Mouse (Mus musculus): ENCODE data around the gene Lix1. TPM values are rescaled to one million over a fixed set of nuclear protein-coding genes. Genes with fewer than 3 reads are reported as not detected.

Gene Lix1
- polyA plus RNA-seq, 1 experiment from 2014 or later: 5.9 TPM

DNA sequence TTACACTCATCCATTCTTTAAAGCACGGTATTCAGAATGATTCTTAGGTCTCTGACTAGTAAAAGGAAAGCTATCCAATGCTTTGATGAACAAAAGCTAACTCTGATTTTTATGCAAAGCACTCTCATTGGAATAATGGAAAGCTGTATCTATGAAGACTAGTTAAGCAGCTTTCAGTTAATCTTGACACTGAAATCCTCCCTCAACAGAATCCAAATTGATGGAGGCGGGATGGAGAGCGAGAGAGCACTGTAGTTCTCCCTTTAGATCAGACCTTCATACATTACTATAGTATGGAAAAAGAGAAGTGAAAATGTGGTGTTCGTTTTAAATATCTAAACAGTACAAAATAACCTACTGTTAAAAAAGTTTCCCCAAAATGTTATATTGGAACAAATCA lies 31.2 kb downstream of the Lix1 start:
- H3K4me2 ChIP-seq (replicated peaks): no peak overlapping the region
- H3K9me3 ChIP-seq (ENCODE audit: control insufficient read depth, low read length): no peaks in the 10 kb centered on the region
- H3K27me3 ChIP-seq (ENCODE audit: control insufficient read depth, insufficient read depth, low read length): no peaks in the 10 kb centered on the region
- DNase-seq (ENCODE audit: low spot score) (no peak), ATAC-seq (ENCODE audit: low FRiP score) (no peak)
- H3K4me1 ChIP-seq (replicated peaks; ENCODE audit: control insufficient read depth, insufficient read depth, low read length): no peaks in the 10 kb centered on the region
- no peak overlapping the region for H3K4me3 ChIP-seq (replicated peaks; ENCODE audit: low read length)
- 64% methylated on average over 4 of the region's 4 CpGs for WGBS
- H3K27ac ChIP-seq: no peak overlapping the region
- H3K9ac ChIP-seq: no peak overlapping the region
- H3K36me3 ChIP-seq (replicated peaks; ENCODE audit: control insufficient read depth, insufficient read depth): no peaks in the 10 kb centered on the region

GRCm38 (mm10) chr17:17438576-17439191 lies 36.2 kb downstream of the Lix1 start:
- Histone ChIP-seq H3K27ac (no peak overlapping the region), H3K9ac (no peak overlapping the region), H3K27me3 (ENCODE audit: control insufficient read depth, insufficient read depth, low read length) (no peaks in the 10 kb centered on the region), H3K4me1 (replicated peaks; ENCODE audit: control insufficient read depth, insufficient read depth, low read length) (no peaks in the 10 kb centered on the region), H3K9me3 (ENCODE audit: control insufficient read depth, low read length) (no peaks in the 10 kb centered on the region), H3K4me3 (replicated peaks; ENCODE audit: low read length) (no peak overlapping the region), H3K36me3 (replicated peaks; ENCODE audit: control insufficient read depth, insufficient read depth) (no peaks in the 10 kb centered on the region), H3K4me2 (replicated peaks) (no peak overlapping the region)
- ATAC-seq (ENCODE audit: low FRiP score) (no peak), DNase-seq (ENCODE audit: low spot score) (no peak)

DNA sequence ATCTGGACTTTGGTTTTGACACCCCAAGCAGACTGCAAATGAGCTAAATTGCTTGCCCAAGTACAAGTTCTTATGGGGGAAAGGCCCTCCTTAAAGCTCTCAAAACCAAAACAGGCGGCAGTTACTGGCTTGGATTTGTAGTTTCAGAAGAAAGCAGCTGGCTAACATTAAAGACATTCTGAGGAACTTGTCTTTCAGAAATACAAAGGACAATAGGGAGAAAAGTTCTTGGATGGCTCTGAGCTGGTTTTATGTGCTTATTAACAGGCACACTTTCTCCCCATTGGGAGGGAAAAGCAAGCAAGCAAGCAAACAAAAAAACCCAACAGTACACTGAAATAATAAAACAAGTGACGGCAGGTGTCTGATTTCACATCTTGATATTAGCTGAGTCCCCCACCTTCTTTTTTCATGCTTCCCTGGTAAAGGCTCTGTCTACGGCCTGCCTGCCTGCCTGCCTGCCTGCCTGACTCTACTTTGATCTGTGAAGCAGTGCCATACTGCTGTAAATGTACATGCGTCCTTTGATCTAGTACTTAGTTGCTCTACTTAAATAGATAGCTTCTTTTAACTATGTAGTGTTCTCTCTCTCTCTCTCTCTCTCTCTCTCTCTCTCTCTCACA lies 39.5 kb downstream of the Lix1 start:
- Histone ChIP-seq H3K4me3 (replicated peaks; ENCODE audit: low read length) (no peak overlapping the region), H3K4me2 (replicated peaks) (no peak overlapping the region), H3K36me3 (replicated peaks; ENCODE audit: control insufficient read depth, insufficient read depth) (no peaks in the 10 kb centered on the region), H3K9ac (no peak overlapping the region), H3K27me3 (ENCODE audit: control insufficient read depth, insufficient read depth, low read length) (no peaks in the 10 kb centered on the region), H3K4me1 (replicated peaks; ENCODE audit: control insufficient read depth, insufficient read depth, low read length) (no peaks in the 10 kb centered on the region), H3K27ac (no peak overlapping the region), H3K9me3 (ENCODE audit: control insufficient read depth, low read length) (no peaks in the 10 kb centered on the region)
- no peak for DNase-seq (ENCODE audit: low spot score)
- ATAC-seq (ENCODE audit: low FRiP score): no peak
- WGBS: 59% methylated on average over 4 of the region's 4 CpGs

- H3K9ac ChIP-seq: no peak overlapping the region
- no peak overlapping the region for H3K4me3 ChIP-seq (replicated peaks; ENCODE audit: low read length)
- no peaks in the 10 kb centered on the region for H3K9me3 ChIP-seq (ENCODE audit: control insufficient read depth, low read length)
- ATAC-seq (ENCODE audit: low FRiP score) (no peak), DNase-seq (ENCODE audit: low spot score) (no peak)
- H3K4me2 ChIP-seq (replicated peaks): no peak overlapping the region
- no peak overlapping the region for H3K27ac ChIP-seq
- H3K27me3 ChIP-seq (ENCODE audit: control insufficient read depth, insufficient read depth, low read length): no peaks in the 10 kb centered on the region
- 87% methylated on average over 3 of the region's 3 CpGs for WGBS
- 0 out of 2 replicates have a peak, but pooled peaks cover 2% of the 10 kb centered on the region for H3K4me1 ChIP-seq (replicated peaks; ENCODE audit: control insufficient read depth, insufficient read depth, low read length)
- no peaks in the 10 kb centered on the region for H3K36me3 ChIP-seq (replicated peaks; ENCODE audit: control insufficient read depth, insufficient read depth)
Observed at GRCm38 (mm10) chr17:17444297-17444886, 41.9 kb downstream of the Lix1 start.

DNA sequence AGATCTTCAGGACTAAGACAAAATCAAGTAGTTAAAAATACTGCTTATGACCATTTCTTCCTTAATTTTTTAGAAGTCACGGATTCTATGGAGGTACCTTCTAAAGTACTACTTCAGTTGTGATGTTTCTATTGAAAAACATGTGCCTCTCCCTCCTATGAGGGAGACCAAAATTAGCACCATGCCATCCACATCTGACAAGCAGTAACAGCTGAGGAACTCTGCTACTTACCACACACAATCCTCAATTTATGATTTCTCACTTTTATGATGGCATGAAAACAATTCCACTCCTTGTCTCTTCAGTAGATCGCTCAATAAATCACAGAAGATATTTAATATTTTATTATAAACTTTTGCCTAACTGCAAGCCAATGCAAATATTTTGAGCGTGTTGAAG lies 44.2 kb downstream of the Lix1 start:
- no peaks in the 10 kb centered on the region for H3K36me3 ChIP-seq (replicated peaks; ENCODE audit: control insufficient read depth, insufficient read depth)
- WGBS: 97% methylated on average over 3 of the region's 3 CpGs
- no peak for DNase-seq (ENCODE audit: low spot score)
- no peaks in the 10 kb centered on the region for H3K9me3 ChIP-seq (ENCODE audit: control insufficient read depth, low read length)
- H3K4me2 ChIP-seq (replicated peaks): no peak overlapping the region
- H3K4me1 ChIP-seq (replicated peaks; ENCODE audit: control insufficient read depth, insufficient read depth, low read length): peaks cover 5% of the 10 kb centered on the region; the same call in 1 of the 2 replicates
- H3K4me3 ChIP-seq (replicated peaks; ENCODE audit: low read length): no peak overlapping the region
- H3K27me3 ChIP-seq (ENCODE audit: control insufficient read depth, insufficient read depth, low read length): no peaks in the 10 kb centered on the region
- no peak overlapping the region for H3K27ac ChIP-seq
- H3K9ac ChIP-seq: no peak overlapping the region
- no peak for ATAC-seq (ENCODE audit: low FRiP score)

DNA sequence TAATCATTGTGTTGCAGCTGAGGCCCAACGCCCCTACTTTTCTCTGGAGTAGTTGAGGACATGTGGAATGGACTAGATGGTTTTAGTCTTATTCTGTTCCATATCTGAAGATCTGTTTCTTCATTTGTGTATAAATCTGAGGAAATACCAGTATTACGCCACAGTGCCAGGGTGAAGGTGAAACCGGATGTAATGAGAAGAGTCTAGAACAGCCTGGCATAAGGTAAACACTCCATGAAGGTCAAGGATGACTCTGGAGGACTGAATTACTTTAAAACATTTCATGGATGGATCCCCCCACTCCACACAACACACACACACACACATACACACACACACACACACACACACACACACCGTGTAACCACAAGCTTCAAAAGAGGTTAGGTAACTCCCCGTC lies 45.3 kb downstream of the Lix1 start:
- no peak overlapping the region for H3K4me2 ChIP-seq (replicated peaks)
- ATAC-seq (ENCODE audit: low FRiP score): no peak

DNA sequence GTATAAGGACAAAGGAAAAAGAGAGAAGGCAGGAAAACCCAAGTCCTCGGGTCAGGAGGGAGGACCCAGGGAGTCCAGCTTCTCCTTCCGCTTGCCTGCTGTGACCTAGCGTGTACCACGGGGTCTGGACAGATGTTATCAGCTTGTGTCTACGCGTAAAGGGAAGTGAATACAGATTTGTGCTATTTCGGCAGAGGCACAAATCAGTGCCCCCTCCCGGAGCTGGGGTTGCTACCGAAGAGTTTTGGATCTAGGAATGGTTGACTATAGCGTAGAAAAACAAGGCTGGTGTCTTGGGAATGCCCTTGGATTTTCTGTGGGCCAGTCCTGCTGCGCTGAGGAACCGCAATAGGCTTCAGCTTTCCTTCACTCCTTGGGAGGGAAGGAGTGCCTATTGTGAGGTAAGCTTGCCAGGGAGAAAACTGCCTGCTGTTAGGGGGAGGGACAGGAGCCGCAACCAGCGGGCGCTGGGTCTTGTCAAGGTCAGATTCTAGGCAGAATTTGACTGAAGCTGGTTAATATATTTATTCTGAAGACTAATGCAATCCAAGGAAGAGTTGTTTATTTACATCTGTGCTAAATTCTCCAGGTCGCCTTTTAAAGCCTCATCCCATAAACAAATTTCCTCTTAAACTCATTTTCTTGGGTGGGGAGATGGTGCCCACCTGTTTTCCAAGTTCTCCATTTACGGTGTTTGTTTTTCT lies 46.4 kb downstream of the Lix1 start:
- peaks cover 5% of the 10 kb centered on the region; the same call in 1 of the 2 replicates for H3K4me1 ChIP-seq (replicated peaks; ENCODE audit: control insufficient read depth, insufficient read depth, low read length)
- peak overlapping the region; percentile 60 for H3K4me2 ChIP-seq (replicated peaks)
- 5% methylated on average over 17 of the region's 17 CpGs for WGBS
- H3K36me3 ChIP-seq (replicated peaks; ENCODE audit: control insufficient read depth, insufficient read depth): no peaks in the 10 kb centered on the region
- ATAC-seq (ENCODE audit: low FRiP score): peak; percentile 89
- H3K9ac ChIP-seq: peak overlapping the region; percentile 65
- peak overlapping the region; percentile 37 for H3K4me3 ChIP-seq (replicated peaks; ENCODE audit: low read length)
- no peaks in the 10 kb centered on the region for H3K9me3 ChIP-seq (ENCODE audit: control insufficient read depth, low read length)
- H3K27ac ChIP-seq: peak overlapping the region; percentile 75
- H3K27me3 ChIP-seq (ENCODE audit: control insufficient read depth, insufficient read depth, low read length): no peaks in the 10 kb centered on the region
- peak; percentile 57 for DNase-seq (ENCODE audit: low spot score)

More for the DNA sequence above, 45.3 kb downstream of the Lix1 start:
- Histone ChIP-seq H3K27ac (no peak overlapping the region), H3K4me1 (replicated peaks; ENCODE audit: control insufficient read depth, insufficient read depth, low read length) (peaks cover 5% of the 10 kb centered on the region; the same call in 1 of the 2 replicates), H3K4me3 (replicated peaks; ENCODE audit: low read length) (no peak overlapping the region), H3K9me3 (ENCODE audit: control insufficient read depth, low read length) (no peaks in the 10 kb centered on the region), H3K36me3 (replicated peaks; ENCODE audit: control insufficient read depth, insufficient read depth) (no peaks in the 10 kb centered on the region), H3K27me3 (ENCODE audit: control insufficient read depth, insufficient read depth, low read length) (no peaks in the 10 kb centered on the region), H3K9ac (no peak overlapping the region)
- no peak for DNase-seq (ENCODE audit: low spot score)
- 87% methylated on average over 5 of the region's 5 CpGs for WGBS

DNA sequence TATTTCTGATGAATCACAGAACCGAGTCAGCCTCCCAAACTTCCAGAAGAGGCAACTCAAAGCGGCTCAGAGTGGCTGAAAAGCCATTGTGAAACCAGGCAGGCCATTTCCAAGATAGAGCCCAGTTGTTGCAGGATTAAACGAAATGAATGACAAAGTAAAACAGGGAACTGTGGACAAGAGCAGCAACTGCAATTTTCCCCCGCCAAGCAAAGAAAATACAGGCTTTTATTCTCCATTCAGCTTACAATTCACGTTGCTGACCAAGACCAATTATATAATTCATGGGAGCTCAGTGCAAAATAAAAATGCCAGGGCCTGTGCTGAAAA lies 46.9 kb downstream of the Lix1 start:
- peak; percentile 38 for DNase-seq (ENCODE audit: low spot score)
- Histone ChIP-seq H3K9me3 (ENCODE audit: control insufficient read depth, low read length) (no peaks in the 10 kb centered on the region), H3K27me3 (ENCODE audit: control insufficient read depth, insufficient read depth, low read length) (no peaks in the 10 kb centered on the region), H3K36me3 (replicated peaks; ENCODE audit: control insufficient read depth, insufficient read depth) (no peaks in the 10 kb centered on the region), H3K4me1 (replicated peaks; ENCODE audit: control insufficient read depth, insufficient read depth, low read length) (peaks cover 5% of the 10 kb centered on the region; the same call in 1 of the 2 replicates), H3K4me2 (replicated peaks) (peak overlapping the region; percentile 60), H3K4me3 (replicated peaks; ENCODE audit: low read length) (peak overlapping the region; percentile 37), H3K27ac (peak overlapping the region; percentile 75; the same call in 1 of the 2 replicates), H3K9ac (peak overlapping the region; percentile 65)
- ATAC-seq (ENCODE audit: low FRiP score): no peak
- WGBS: 4% methylated on average over 5 of the region's 5 CpGs

DNA sequence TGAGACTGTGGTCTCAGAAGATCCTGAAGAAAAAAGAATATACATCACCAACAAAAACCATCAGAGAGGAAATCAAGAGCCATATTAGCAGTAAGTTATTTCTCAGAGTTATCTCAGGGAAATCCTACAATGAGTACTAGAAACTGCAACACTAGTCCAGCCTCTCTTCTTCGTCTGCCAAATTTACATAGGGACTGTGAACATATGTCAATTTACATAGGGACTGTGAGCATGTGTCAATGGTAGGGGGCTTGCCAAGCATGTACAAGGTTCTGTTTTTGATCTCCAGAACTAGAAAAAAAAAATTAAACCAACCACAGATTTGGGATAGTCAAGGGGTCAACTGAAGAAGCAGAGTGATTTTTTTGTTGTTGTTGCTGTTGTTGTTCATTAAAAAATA lies 48.6 kb downstream of the Lix1 start:
- H3K27me3 ChIP-seq (ENCODE audit: control insufficient read depth, insufficient read depth, low read length): no peaks in the 10 kb centered on the region
- no peak overlapping the region for H3K4me2 ChIP-seq (replicated peaks)
- DNase-seq (ENCODE audit: low spot score) (no peak), ATAC-seq (ENCODE audit: low FRiP score) (no peak)
- H3K36me3 ChIP-seq (replicated peaks; ENCODE audit: control insufficient read depth, insufficient read depth): no peaks in the 10 kb centered on the region
- no peaks in the 10 kb centered on the region for H3K9me3 ChIP-seq (ENCODE audit: control insufficient read depth, low read length)
- H3K27ac ChIP-seq: no peak overlapping the region
- no peak overlapping the region for H3K9ac ChIP-seq
- H3K4me1 ChIP-seq (replicated peaks; ENCODE audit: control insufficient read depth, insufficient read depth, low read length): peaks cover 5% of the 10 kb centered on the region; the same call in 1 of the 2 replicates
- no peak overlapping the region for H3K4me3 ChIP-seq (replicated peaks; ENCODE audit: low read length)
- WGBS: 68% methylated on average over 1 of the region's 1 CpGs
